Mouse (Mus musculus) kidney, adult 2 months (tissue): ENCODE results near the gene Cnpy4.

Experiments used
- CTCF ChIP-seq: fragments of 200-500 bp; conservative IDR thresholded peaks from 2 replicates; pipeline ENCODE4 v1.5.1; 2011; ENCODE audit warnings: low read depth, mild to moderate bottlenecking, control low read depth, low read length, moderate library complexity, mixed read lengths; ENCODE audit not compliant: insufficient read depth, insufficient read length
- POLR2A ChIP-seq: fragments of 200-500 bp; IDR thresholded peaks from one replicate; pipeline ENCODE4 v1.6.1; 2011; ENCODE audit warnings: low read depth, low read length, control low read depth

DNA sequence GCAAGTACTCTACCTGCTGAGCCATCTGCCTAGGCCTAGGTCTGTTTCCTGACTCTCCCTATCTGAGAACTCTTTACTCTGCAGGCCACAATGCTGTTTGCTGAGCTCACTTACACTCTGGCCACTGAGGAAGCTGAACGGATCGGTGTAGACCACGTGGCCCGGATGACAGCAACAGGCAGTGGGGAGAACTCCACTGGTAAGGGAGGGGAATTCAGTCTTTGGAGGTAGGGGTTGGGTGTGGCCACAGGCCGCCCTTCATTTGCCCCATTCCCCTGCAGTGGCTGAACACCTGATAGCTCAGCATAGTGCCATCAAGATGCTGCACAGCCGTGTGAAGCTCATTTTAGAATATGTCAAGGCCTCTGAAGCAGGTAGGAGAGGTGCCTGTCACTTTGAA, 24.2 kb upstream of the Cnpy4 start:
- TF ChIP-seq CTCF: no peak
- no peak for TF ChIP-seq POLR2A
